Mouse (Mus musculus) ES-CJ7 (cell line): Measurements from ENCODE around the gene Tmem121.
"Not testable (repeated sequence)": the region's sequence is repeated elsewhere in the genome, so short reads cannot be mapped to it uniquely, and the experiment has no call there.

Experiments
- DNase-seq: peaks from one replicate; pipeline ENCODE4 v3.0.0; 2011; ENCODE audit warnings: low read depth, low spot score

Gene Tmem121

DNA sequence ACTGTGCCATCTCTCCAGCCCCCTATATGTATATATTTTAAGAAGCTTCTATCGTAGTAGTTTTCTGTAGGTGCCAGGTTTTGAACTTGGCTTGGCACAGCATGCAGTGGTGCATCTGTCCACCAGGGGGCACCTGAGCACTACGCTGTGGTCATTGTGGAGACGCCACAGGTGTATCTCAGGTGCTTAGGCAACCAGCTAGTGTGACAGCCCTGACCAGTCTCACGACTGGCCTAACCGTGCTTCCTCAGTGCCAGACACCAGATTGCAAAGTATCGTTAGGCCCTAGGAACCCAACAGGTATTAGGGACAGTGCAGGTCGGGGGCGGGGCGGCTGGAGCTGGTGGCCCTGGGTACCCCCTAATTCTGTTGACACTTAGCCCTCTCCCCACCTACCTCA lies 35.6 kb downstream of the Tmem121 start:
- DNase-seq = peak; percentile 68

- DNase-seq = peak; percentile 93
Measured at GRCm38 (mm10) chr12:113222121-113222636, 36.4 kb downstream of the Tmem121 start.

DNA sequence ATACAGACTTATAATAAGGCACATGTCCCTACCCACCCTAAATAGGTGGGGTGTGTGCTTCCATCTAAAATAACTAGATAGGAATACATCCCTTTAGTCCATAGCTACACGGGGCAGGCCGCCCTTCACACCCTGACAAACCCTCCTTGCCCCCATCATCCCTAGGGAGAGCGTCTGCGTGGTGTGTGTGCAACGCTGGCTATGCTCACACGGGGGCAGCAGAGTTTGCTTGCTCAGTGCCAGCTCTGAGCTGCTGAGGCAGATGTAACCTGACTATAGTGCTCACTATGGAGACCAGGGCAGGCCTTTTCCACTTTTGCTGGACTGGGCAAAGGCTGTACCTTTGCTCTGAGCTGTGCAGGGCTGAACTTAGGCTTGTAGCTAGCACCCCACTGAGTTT lies 37.0 kb downstream of the Tmem121 start:
- peak; percentile 84 for DNase-seq

- peak; percentile 37 for DNase-seq
Measured at GRCm38 (mm10) chr12:113224206-113224605, 38.5 kb downstream of the Tmem121 start.

- no peak for DNase-seq
Measured at GRCm38 (mm10) chr12:113224687-113225091, 39.0 kb downstream of the Tmem121 start.

GRCm38 (mm10) chr12:113227970-113228593 lies 42.4 kb downstream of the Tmem121 start:
- DNase-seq = no peak

DNA sequence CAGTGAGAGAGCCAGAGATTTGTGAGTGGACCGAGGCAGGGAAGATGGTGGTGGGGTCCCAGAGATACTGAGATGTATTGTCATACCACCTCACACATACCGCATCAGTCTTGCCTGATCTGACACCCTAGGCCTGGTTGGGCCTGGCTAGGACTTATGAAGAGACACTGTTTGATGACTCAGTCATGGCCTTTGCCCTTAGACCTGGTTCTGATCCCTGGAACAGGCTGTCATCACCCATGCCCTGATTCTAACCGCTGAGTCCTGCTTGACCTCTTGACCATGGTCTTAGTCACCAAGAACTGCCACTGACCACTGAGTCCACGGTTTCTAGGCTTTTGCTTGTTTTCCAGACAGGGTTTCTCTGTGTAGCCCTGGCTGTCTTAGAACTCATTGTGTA lies 45.0 kb downstream of the Tmem121 start:
- no peak for DNase-seq

- not testable (repeated sequence) for DNase-seq
Measured at GRCm38 (mm10) chr12:113231551-113232263, 46.0 kb downstream of the Tmem121 start.

DNA sequence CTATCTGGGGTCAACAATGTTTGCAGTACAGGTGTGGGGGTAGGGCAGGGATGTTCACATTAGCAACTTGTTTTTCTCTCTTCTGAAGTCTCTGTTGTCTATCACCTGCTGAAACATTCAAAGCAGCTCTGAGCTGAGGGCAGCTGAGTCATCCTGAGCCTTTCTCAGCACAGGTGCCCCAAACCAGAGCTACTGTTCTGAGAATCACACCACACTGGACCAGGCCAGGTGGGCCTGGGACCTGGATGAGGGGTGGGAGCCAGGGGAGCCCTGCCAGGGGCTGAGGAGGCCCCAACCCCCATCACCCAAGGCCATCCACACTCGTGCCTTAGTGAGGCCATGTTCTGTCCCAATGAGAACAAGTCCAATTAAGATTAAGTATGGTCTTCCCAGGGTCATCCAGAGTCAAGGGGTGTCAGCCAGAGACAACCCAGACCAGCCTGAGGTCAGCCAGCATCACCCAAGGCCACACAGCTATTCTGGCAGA lies 46.6 kb downstream of the Tmem121 start:
- not testable (repeated sequence) for DNase-seq
